Mouse (Mus musculus): ENCODE data around the gene Gpr37. TPM values are rescaled to one million over a fixed set of nuclear protein-coding genes. Genes with fewer than 3 reads are reported as not detected.

The Gpr37 gene
- total RNA-seq (2014; rRNA removed) (not detected in 2 replicates), polyA plus RNA-seq (2012; rRNA removed) (not detected in 2 replicates)

- 37% methylated on average over 7 of the region's 7 CpGs for WGBS
- Histone ChIP-seq H3K36me3 (ENCODE audit: control insufficient read depth, insufficient read depth, low read length) (no peaks in the 10 kb centered on the region), H3K4me3 (ENCODE audit: insufficient read depth, low read depth, low read length) (peak within 1 kb of the TSS; percentile 6; the same call in 1 of the 2 replicates), H3K4me1 (ENCODE audit: control insufficient read depth, insufficient read depth, low read length) (0 out of 2 replicates have a peak, but pooled peaks cover 2% of the 10 kb centered on the region), H3K79me2 (ENCODE audit: control insufficient read depth, insufficient read depth, low read length) (no peaks in the 10 kb centered on the region), H3K27ac (replicated peaks; ENCODE audit: insufficient read depth, low read depth, low read length) (no peak within 1 kb of the TSS), H3K9ac (ENCODE audit: low read depth, low read length) (no peak within 1 kb of the TSS), H3K27me3 (ENCODE audit: control insufficient read depth, insufficient read depth, low read length) (0 out of 2 replicates have a peak, but pooled peaks cover 8% of the 10 kb centered on the region)
- no peak for DNase-seq (ENCODE audit: extremely low read depth, low read depth, low spot score)
- TF ChIP-seq POLR2A (IDR thresholded peaks at IDR 0.05; ENCODE audit: extremely low read depth, insufficient read depth, low read length): no peak
- TF ChIP-seq CTCF (IDR thresholded peaks at IDR 0.05; ENCODE audit: low read depth, low read length): no peak
These were observed at the start of gene Gpr37 for GRCm38 (mm10) chr6:25690629-25691028. Gene Gpr37 (minus strand): TSS chr6:25690729.

GRCm38 (mm10) chr6:25736533-25736932 is 46.0 kb upstream of the Gpr37 start:
- H3K27ac ChIP-seq (replicated peaks; ENCODE audit: insufficient read depth, low read depth, low read length): no peak overlapping the region
- no peaks in the 10 kb centered on the region for H3K27me3 ChIP-seq (ENCODE audit: control insufficient read depth, insufficient read depth, low read length)
- no peaks in the 10 kb centered on the region for H3K79me2 ChIP-seq (ENCODE audit: control insufficient read depth, insufficient read depth, low read length)
- no peak overlapping the region for H3K4me3 ChIP-seq (ENCODE audit: insufficient read depth, low read depth, low read length)
- no peak overlapping the region for H3K9ac ChIP-seq (ENCODE audit: low read depth, low read length)
- TF ChIP-seq CTCF (IDR thresholded peaks at IDR 0.05; ENCODE audit: low read depth, low read length) (no peak), POLR2A (IDR thresholded peaks at IDR 0.05; ENCODE audit: extremely low read depth, insufficient read depth, low read length) (no peak)
- no peaks in the 10 kb centered on the region for H3K4me1 ChIP-seq (ENCODE audit: control insufficient read depth, insufficient read depth, low read length)
- DNase-seq (ENCODE audit: extremely low read depth, low read depth, low spot score): no peak
- no peaks in the 10 kb centered on the region for H3K36me3 ChIP-seq (ENCODE audit: control insufficient read depth, insufficient read depth, low read length)

- H3K4me1 ChIP-seq (ENCODE audit: control insufficient read depth, insufficient read depth, low read length): no peaks in the 10 kb centered on the region
- TF ChIP-seq CTCF (IDR thresholded peaks at IDR 0.05; ENCODE audit: low read depth, low read length) (no peak), POLR2A (IDR thresholded peaks at IDR 0.05; ENCODE audit: extremely low read depth, insufficient read depth, low read length) (no peak)
- H3K27ac ChIP-seq (replicated peaks; ENCODE audit: insufficient read depth, low read depth, low read length): no peak overlapping the region
- no peaks in the 10 kb centered on the region for H3K27me3 ChIP-seq (ENCODE audit: control insufficient read depth, insufficient read depth, low read length)
- no peak overlapping the region for H3K9ac ChIP-seq (ENCODE audit: low read depth, low read length)
- WGBS: 67% methylated on average over 1 of the region's 1 CpGs
- no peak overlapping the region for H3K4me3 ChIP-seq (ENCODE audit: insufficient read depth, low read depth, low read length)
- H3K36me3 ChIP-seq (ENCODE audit: control insufficient read depth, insufficient read depth, low read length): no peaks in the 10 kb centered on the region
- H3K79me2 ChIP-seq (ENCODE audit: control insufficient read depth, insufficient read depth, low read length): no peaks in the 10 kb centered on the region
- no peak for DNase-seq (ENCODE audit: extremely low read depth, low read depth, low spot score)
These were observed 36.0 kb upstream of the Gpr37 start for GRCm38 (mm10) chr6:25726560-25726959.

- no peak overlapping the region for H3K27ac ChIP-seq (replicated peaks; ENCODE audit: insufficient read depth, low read depth, low read length)
- no peaks in the 10 kb centered on the region for H3K27me3 ChIP-seq (ENCODE audit: control insufficient read depth, insufficient read depth, low read length)
- H3K4me1 ChIP-seq (ENCODE audit: control insufficient read depth, insufficient read depth, low read length): no peaks in the 10 kb centered on the region
- WGBS: 20% methylated on average over 2 of the region's 2 CpGs
- no peaks in the 10 kb centered on the region for H3K36me3 ChIP-seq (ENCODE audit: control insufficient read depth, insufficient read depth, low read length)
- no peak overlapping the region for H3K9ac ChIP-seq (ENCODE audit: low read depth, low read length)
- no peaks in the 10 kb centered on the region for H3K79me2 ChIP-seq (ENCODE audit: control insufficient read depth, insufficient read depth, low read length)
- TF ChIP-seq CTCF (IDR thresholded peaks at IDR 0.05; ENCODE audit: low read depth, low read length) (no peak), POLR2A (IDR thresholded peaks at IDR 0.05; ENCODE audit: extremely low read depth, insufficient read depth, low read length) (no peak)
- no peak for DNase-seq (ENCODE audit: extremely low read depth, low read depth, low spot score)
- no peak overlapping the region for H3K4me3 ChIP-seq (ENCODE audit: insufficient read depth, low read depth, low read length)
These were observed 20.1 kb upstream of the Gpr37 start for GRCm38 (mm10) chr6:25710601-25711000.

GRCm38 (mm10) chr6:25709250-25709895 is 18.8 kb upstream of the Gpr37 start:
- Histone ChIP-seq H3K79me2 (ENCODE audit: control insufficient read depth, insufficient read depth, low read length) (no peaks in the 10 kb centered on the region), H3K36me3 (ENCODE audit: control insufficient read depth, insufficient read depth, low read length) (no peaks in the 10 kb centered on the region), H3K9ac (ENCODE audit: low read depth, low read length) (no peak overlapping the region), H3K4me3 (ENCODE audit: insufficient read depth, low read depth, low read length) (no peak overlapping the region), H3K27ac (replicated peaks; ENCODE audit: insufficient read depth, low read depth, low read length) (no peak overlapping the region), H3K4me1 (ENCODE audit: control insufficient read depth, insufficient read depth, low read length) (no peaks in the 10 kb centered on the region), H3K27me3 (ENCODE audit: control insufficient read depth, insufficient read depth, low read length) (no peaks in the 10 kb centered on the region)
- no peak for TF ChIP-seq CTCF (IDR thresholded peaks at IDR 0.05; ENCODE audit: low read depth, low read length)
- TF ChIP-seq POLR2A (IDR thresholded peaks at IDR 0.05; ENCODE audit: extremely low read depth, insufficient read depth, low read length): no peak
- DNase-seq (ENCODE audit: extremely low read depth, low read depth, low spot score): no peak
- WGBS: 42% methylated on average over 6 of the region's 6 CpGs

- H3K27me3 ChIP-seq (ENCODE audit: control insufficient read depth, insufficient read depth, low read length): no peaks in the 10 kb centered on the region
- H3K4me1 ChIP-seq (ENCODE audit: control insufficient read depth, insufficient read depth, low read length): no peaks in the 10 kb centered on the region
- DNase-seq (ENCODE audit: extremely low read depth, low read depth, low spot score): no peak
- 32% methylated on average over 2 of the region's 2 CpGs for WGBS
- H3K79me2 ChIP-seq (ENCODE audit: control insufficient read depth, insufficient read depth, low read length): no peaks in the 10 kb centered on the region
- TF ChIP-seq POLR2A (IDR thresholded peaks at IDR 0.05; ENCODE audit: extremely low read depth, insufficient read depth, low read length) (no peak), CTCF (IDR thresholded peaks at IDR 0.05; ENCODE audit: low read depth, low read length) (no peak)
- no peak overlapping the region for H3K27ac ChIP-seq (replicated peaks; ENCODE audit: insufficient read depth, low read depth, low read length)
- H3K4me3 ChIP-seq (ENCODE audit: insufficient read depth, low read depth, low read length): no peak overlapping the region
- H3K9ac ChIP-seq (ENCODE audit: low read depth, low read length): no peak overlapping the region
- no peaks in the 10 kb centered on the region for H3K36me3 ChIP-seq (ENCODE audit: control insufficient read depth, insufficient read depth, low read length)
These were observed 9.4 kb upstream of the Gpr37 start for GRCm38 (mm10) chr6:25699956-25700355.

Measured in liver, adult 2 months (tissue).